Mouse (Mus musculus) lung, postnatal 4 days (tissue): ENCODE measurements around the gene Mdc1.

Experiments
- DNase-seq, 2 experiments: peaks; one replicate each; pipeline ENCODE4 v3.0.0; 2021

Mdc1 gene

GRCm38 (mm10) chr17:35841076-35841950, at the start of gene Mdc1:
Gene Mdc1, plus strand, starts transcription at chr17:35841515.
- DNase-seq, result peak; percentile 99 to 100

GRCm38 (mm10) chr17:35792837-35793236, 48.5 kb upstream of the Mdc1 start:
- DNase-seq, result no peak

GRCm38 (mm10) chr17:35795099-35795498, 46.2 kb upstream of the Mdc1 start:
- no peak for DNase-seq

- no peak for DNase-seq
These were observed 45.7 kb upstream of the Mdc1 start for GRCm38 (mm10) chr17:35795656-35796055.

GRCm38 (mm10) chr17:35796835-35797234, 44.5 kb upstream of the Mdc1 start:
- no peak for DNase-seq

- no peak for DNase-seq
These were observed 40.4 kb upstream of the Mdc1 start for GRCm38 (mm10) chr17:35800905-35801304.

GRCm38 (mm10) chr17:35803020-35803419, 38.3 kb upstream of the Mdc1 start:
- DNase-seq, result peak in 1 of 2 experiments; percentile 55

- DNase-seq, result no peak
These were observed 37.4 kb upstream of the Mdc1 start for GRCm38 (mm10) chr17:35803858-35804399.

GRCm38 (mm10) chr17:35808073-35808472, 33.2 kb upstream of the Mdc1 start:
- peak; percentile 69 to 86 for DNase-seq

- DNase-seq, result no peak
These were observed 31.9 kb upstream of the Mdc1 start for GRCm38 (mm10) chr17:35809395-35809794.

GRCm38 (mm10) chr17:35810900-35811648, 30.2 kb upstream of the Mdc1 start:
- no peak for DNase-seq

GRCm38 (mm10) chr17:35812307-35812706, 29.0 kb upstream of the Mdc1 start:
- DNase-seq, result no peak

GRCm38 (mm10) chr17:35812736-35813135, 28.6 kb upstream of the Mdc1 start:
- DNase-seq, result peak in 1 of 2 experiments; percentile 68

GRCm38 (mm10) chr17:35813245-35813647, 28.1 kb upstream of the Mdc1 start:
- peak; percentile 96 to 97 for DNase-seq

GRCm38 (mm10) chr17:35813653-35814052, 27.7 kb upstream of the Mdc1 start:
- peak in 1 of 2 experiments; percentile 40 for DNase-seq

GRCm38 (mm10) chr17:35814678-35815077, 26.6 kb upstream of the Mdc1 start:
- no peak for DNase-seq

GRCm38 (mm10) chr17:35815836-35816235, 25.5 kb upstream of the Mdc1 start:
- no peak for DNase-seq

- DNase-seq, result no peak
These were observed 24.6 kb upstream of the Mdc1 start for GRCm38 (mm10) chr17:35816686-35817085.

- DNase-seq, result peak in 1 of 2 experiments; percentile 47
These were observed 24.1 kb upstream of the Mdc1 start for GRCm38 (mm10) chr17:35817226-35817625.

GRCm38 (mm10) chr17:35820111-35820510, 21.2 kb upstream of the Mdc1 start:
- DNase-seq, result no peak

GRCm38 (mm10) chr17:35821439-35822430, 19.6 kb upstream of the Mdc1 start, which contains the start of gene Ier3:
Gene Ier3, plus strand, starts transcription at chr17:35821684.
- peak; percentile 94 to 95 for DNase-seq

GRCm38 (mm10) chr17:35822564-35822963, 18.8 kb upstream of the Mdc1 start:
- DNase-seq, result no peak
